In the genomic region with DNA sequence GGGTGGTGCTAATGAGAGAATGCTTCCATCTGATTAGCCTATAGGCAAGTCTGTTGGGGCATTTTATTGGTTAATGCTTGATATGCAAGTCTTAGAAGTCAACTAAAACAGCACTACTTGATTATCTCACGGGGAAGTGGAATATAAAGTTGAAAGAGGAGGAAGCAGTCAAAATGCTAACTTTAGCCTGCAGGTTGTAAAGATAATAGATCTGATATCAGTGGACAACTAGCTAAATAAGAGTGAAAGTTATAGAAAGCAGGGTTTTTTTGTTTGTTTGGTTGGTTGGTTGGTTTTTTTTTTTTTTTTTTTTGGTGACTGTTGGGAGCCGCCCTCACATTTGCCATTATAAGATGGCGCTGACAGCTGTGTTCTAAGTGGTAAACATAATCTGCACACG, we compare ENCODE assay signal across 19 mouse cellular contexts. TPM values are rescaled to one million over a fixed set of nuclear protein-coding genes. Genes with fewer than 3 reads are reported as not detected.
DNase-seq lines count a peak whose midpoint lies in the region; ATAC-seq and TF ChIP-seq lines count a peak whose summit lies in the region.
"Had no signal": no experiment of that assay in that cellular context is flagged by ENCODE, and none has a peak within 500 bp of the region (broad histone marks: within the 10 kb centered on the region; RNA-seq: fewer than 3 reads in every experiment).

No protein-coding gene starts in this region.

- TF ChIP-seq CTCF in MEL (IDR thresholded peaks at IDR 0.05 in 2 of 3, conservative IDR thresholded peaks at IDR 0.05 in 1 of 3; ENCODE audit: control insufficient read depth in 1 of 3, insufficient read depth in 1 of 3, low read depth in 2 of 3, low read length in 3 of 3, poor library complexity in 1 of 3, severe bottlenecking in 1 of 3): no peak
- TF ChIP-seq CTCF in hindbrain, postnatal 0 days (IDR thresholded peaks at IDR 0.05; ENCODE audit: low read depth): no peak

- H3K36me3 ChIP-seq in MEL (ENCODE audit: control insufficient read depth in 1 of 2, insufficient read depth in 2 of 2, low read length in 2 of 2): peaks cover 15% of the 10 kb centered on the region in 2 experiments
- H3K36me3 ChIP-seq in hindbrain, postnatal 0 days (ENCODE audit: insufficient read depth, low read length): no peaks in the 10 kb centered on the region

- no peak for DNase-seq in MEL (ENCODE audit: low read depth, low spot score)
- DNase-seq in hindbrain, postnatal 0 days (ENCODE audit: low spot score): no peak
- DNase-seq: adrenal gland, adult 2 months; adrenal gland, adult 8-10 months; adrenal gland, postnatal 10 days; adrenal gland, postnatal 14 days; adrenal gland, postnatal 25 days; adrenal gland, postnatal 36 days; B cell, adult 2 months; cerebellum, adult 11 months; cerebellum, adult 11-12 months; cerebellum, adult 18-20 months; cerebellum, adult 2 months; cerebellum, adult 8-10 months had no signal

- H3K79me2 ChIP-seq in MEL (ENCODE audit: control insufficient read depth, insufficient read depth, low read length, poor library complexity): peaks cover 4% of the 10 kb centered on the region

- H3K9me3 ChIP-seq in MEL (replicated peaks; ENCODE audit: insufficient read depth, low read length): no peaks in the 10 kb centered on the region
- no peaks in the 10 kb centered on the region for H3K9me3 ChIP-seq in hindbrain, postnatal 0 days (ENCODE audit: low read length)
- H3K9me3 ChIP-seq: G1E had no signal

- no peaks in the 10 kb centered on the region for H3K27me3 ChIP-seq in MEL (ENCODE audit: control insufficient read depth in 1 of 2, insufficient read depth in 2 of 2, low read length in 2 of 2)
- no peaks in the 10 kb centered on the region for H3K27me3 ChIP-seq in hindbrain, postnatal 0 days (ENCODE audit: insufficient read depth, low read length)
- H3K27me3 ChIP-seq: CH12.LX, Patski had no signal

- no peak overlapping the region for H3K4me3 ChIP-seq in MEL (ENCODE audit: control insufficient read depth in 1 of 2, insufficient read depth in 1 of 2, low read depth in 2 of 2, low read length in 2 of 2)
- H3K4me3 ChIP-seq in hindbrain, postnatal 0 days (ENCODE audit: low read length): no peak overlapping the region

- no peak overlapping the region for H3K27ac ChIP-seq in MEL (ENCODE audit: control insufficient read depth, low read depth, low read length)
- no peak overlapping the region for H3K27ac ChIP-seq in hindbrain, postnatal 0 days

- no peak overlapping the region for H3K4me2 ChIP-seq in hindbrain, postnatal 0 days (ENCODE audit: low read depth, low read length)

- TF ChIP-seq POLR2A in MEL (IDR thresholded peaks at IDR 0.05; ENCODE audit: control insufficient read depth in 1 of 2, insufficient read depth in 1 of 2, low read depth in 1 of 2, low read length in 2 of 2, poor library complexity in 1 of 2): no peak

- no peak for TF ChIP-seq RAD21 in MEL (IDR thresholded peaks at IDR 0.05; ENCODE audit: low read depth, low read length)

- no peak for ATAC-seq in hindbrain, postnatal 0 days
- ATAC-seq: activated CD4-positive, CD25-positive, alpha-beta regulatory T cell, adult 4 months; CD4-positive, CD25-positive, alpha-beta regulatory T cell, adult 4 months; Patski had no signal

- WGBS in hindbrain, postnatal 0 days: 93% methylated on average over 4 of the region's 4 CpGs

- TF ChIP-seq EP300 in MEL (IDR thresholded peaks at IDR 0.05; ENCODE audit: low read depth in 1 of 2, low read length in 2 of 2): peak; percentile 19 to 33; a peak in 2 of 4 replicates

- H3K4me1 ChIP-seq in MEL (ENCODE audit: control insufficient read depth in 1 of 2, insufficient read depth in 2 of 2, low read length in 2 of 2): peaks cover 0 to 3% of the 10 kb centered on the region in 2 experiments; a peak in 2 of 4 replicates
- H3K4me1 ChIP-seq in hindbrain, postnatal 0 days (ENCODE audit: insufficient read depth, low read length): no peaks in the 10 kb centered on the region

- no peak overlapping the region for H3K9ac ChIP-seq in MEL (ENCODE audit: control insufficient read depth, low read depth, low read length, poor library complexity, severe bottlenecking)
- no peak overlapping the region for H3K9ac ChIP-seq in hindbrain, postnatal 0 days (replicated peaks; ENCODE audit: low read length)

TF ChIP-seq in MEL, 35 proteins besides CTCF, POLR2A, EP300 and RAD21:
- TF ChIP-seq ETS1 (IDR thresholded peaks at IDR 0.05; ENCODE audit: low read depth, low read length) (peak; percentile 43; the same call in 1 of the 2 replicates), GATA1 (IDR thresholded peaks at IDR 0.05; ENCODE audit: low read depth, low read length) (peak; percentile 58; the same call in 1 of the 2 replicates), TCF12 (IDR thresholded peaks at IDR 0.05; ENCODE audit: low read depth, low read length) (peak; percentile 26; the same call in 1 of the 2 replicates), ZNF384 (IDR thresholded peaks at IDR 0.05; ENCODE audit: low read depth, low read length) (peak; percentile 65; the same call in 1 of the 2 replicates), MYB (IDR thresholded peaks at IDR 0.05; ENCODE audit: low read depth, low read length) (no peak), MAFK (IDR thresholded peaks at IDR 0.05; ENCODE audit: borderline replicate concordance, low read depth, low read length) (no peak), USF2 (IDR thresholded peaks at IDR 0.05; ENCODE audit: borderline replicate concordance in 1 of 2, insufficient read depth in 1 of 2, low read depth in 1 of 2, low read length in 2 of 2) (no peak), NRF1 (IDR thresholded peaks at IDR 0.05; ENCODE audit: insufficient read depth, low read depth, low read length, poor library complexity, severe bottlenecking) (no peak)

RNA-seq across cellular contexts. Expression of a gene that starts 9.1 kb away (rescaled TPM):
- 95.7 and 98.0 TPM in 2 replicates for total RNA-seq in MEL (2012; rRNA removed)
- polyA plus RNA-seq in MEL (2012; ENCODE audit: insufficient read depth in 1 of 2, insufficient read length in 2 of 2, low read depth in 1 of 2, low replicate concordance in 2 of 2, missing spikeins in 1 of 2): 100 to 1,000 TPM in 1 of 2 experiments, 10 to 100 TPM in 1; 58.9 to 145 TPM
- 31.2 and 37.1 TPM in 2 replicates for total RNA-seq in hindbrain, postnatal 0 days (2014; rRNA removed)
- 53.9 and 56.0 TPM in 2 replicates for polyA plus RNA-seq in hindbrain, postnatal 0 days (2015; fragmentation: Nextera tagmentation; extraction: Ambion mirVana)

RNA-seq across cellular contexts. Expression of a gene that starts 33.0 kb away (rescaled TPM):
- 85.0 and 87.4 TPM in 2 replicates for total RNA-seq in MEL (2012; rRNA removed)
- 10 to 100 TPM in 1 of 2 experiments, not detected in 1; 56.2 TPM for polyA plus RNA-seq in MEL (2012; ENCODE audit: insufficient read depth in 1 of 2, insufficient read length in 2 of 2, low read depth in 1 of 2, low replicate concordance in 2 of 2, missing spikeins in 1 of 2)
- total RNA-seq in hindbrain, postnatal 0 days (2014; rRNA removed): 40.4 and 42.8 TPM in 2 replicates
- polyA plus RNA-seq in hindbrain, postnatal 0 days (2015; fragmentation: Nextera tagmentation; extraction: Ambion mirVana): 20.9 and 23.0 TPM in 2 replicates
